Comparison of ENCODE assay signal across 20 mouse cellular contexts in genomic region chr14:117408525-117408835, GRCm38 (mm10).
"Had no signal": no experiment of that assay in that cellular context is flagged by ENCODE, and none has a peak within 500 bp of the region (broad histone marks: within the 10 kb centered on the region; RNA-seq: fewer than 3 reads in every experiment).

No protein-coding gene starts in this region.

- DNase-seq: gastrocnemius, postnatal 14 days; gastrocnemius, postnatal 36 days; heart, adult 11 months; heart, adult 2 months; heart, postnatal 14 days; heart, postnatal 36 days; layer of hippocampus, adult 9-11 months; layer of hippocampus, postnatal 36 days; liver; liver, embryonic 13.5 days had no signal

- H3K4me1 ChIP-seq: heart, embryonic 13.5 days; heart, embryonic 15.5 days; hindbrain, embryonic 13.5 days; hindbrain, embryonic 15.5 days; limb, embryonic 12.5 days; liver, embryonic 13.5 days had no signal

- H3K36me3 ChIP-seq: heart, embryonic 13.5 days; heart, embryonic 15.5 days; hindbrain, embryonic 13.5 days; hindbrain, embryonic 15.5 days; kidney, embryonic 15.5 days; limb, embryonic 10.5 days; limb, embryonic 12.5 days; liver, embryonic 13.5 days had no signal

- H3K27me3 ChIP-seq: heart, embryonic 13.5 days; heart, embryonic 15.5 days; hindbrain, embryonic 13.5 days; hindbrain, embryonic 15.5 days; kidney, embryonic 15.5 days; limb, embryonic 12.5 days; liver, embryonic 13.5 days had no signal

- H3K27ac ChIP-seq: heart, adult 2 months; heart, embryonic 13.5 days; heart, embryonic 15.5 days; hindbrain, embryonic 13.5 days; hindbrain, embryonic 15.5 days; hindbrain, postnatal 0 days; kidney, embryonic 15.5 days; kidney, postnatal 0 days; limb, embryonic 10.5 days; limb, embryonic 12.5 days; liver, embryonic 13.5 days had no signal

- H3K4me3 ChIP-seq: heart, adult 2 months; heart, embryonic 13.5 days; heart, embryonic 15.5 days; hindbrain, embryonic 13.5 days; hindbrain, embryonic 15.5 days; kidney, embryonic 15.5 days; limb, embryonic 10.5 days; limb, embryonic 12.5 days; liver, embryonic 13.5 days had no signal

- ATAC-seq: hindbrain, postnatal 0 days; intestine, embryonic 16.5 days had no signal
